Mouse (Mus musculus) T-cell, adult 2 months (primary cell): Measurements from ENCODE around the gene Olfr1255.

Source experiments
- DNase-seq: peaks from one replicate; pipeline ENCODE4 v3.0.0; 2022; ENCODE audit warnings: low spot score

Olfr1255 gene

GRCm38 (mm10) chr2:89811751-89812150 is at the start of gene Olfr1255:
Gene Olfr1255, plus strand, starts transcription at chr2:89812051.
- no peak for DNase-seq

DNA sequence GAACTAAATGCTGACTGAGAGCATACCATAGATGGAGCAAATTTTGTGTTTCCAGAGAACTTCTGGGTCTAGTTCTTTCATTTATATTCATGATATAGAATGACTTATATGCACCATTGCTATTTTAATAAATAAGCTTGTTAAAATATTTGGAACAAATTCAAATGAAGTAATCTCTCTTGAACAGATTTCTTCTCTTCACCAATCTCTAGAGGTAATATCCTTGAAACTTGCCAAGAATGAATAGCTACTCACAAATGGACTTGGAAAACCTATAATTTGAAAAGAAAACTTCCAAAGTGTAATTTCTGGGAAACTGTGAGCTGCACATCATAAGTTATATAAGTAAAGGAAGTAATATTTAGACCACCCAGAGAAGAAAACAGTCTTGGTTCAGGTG is 18.3 kb upstream of the Olfr1255 start, which contains the start of gene Olfr1254:
Gene Olfr1254 (minus strand): TSS at position 101 of the 400 bp plus-strand sequence.
- DNase-seq: no peak

DNA sequence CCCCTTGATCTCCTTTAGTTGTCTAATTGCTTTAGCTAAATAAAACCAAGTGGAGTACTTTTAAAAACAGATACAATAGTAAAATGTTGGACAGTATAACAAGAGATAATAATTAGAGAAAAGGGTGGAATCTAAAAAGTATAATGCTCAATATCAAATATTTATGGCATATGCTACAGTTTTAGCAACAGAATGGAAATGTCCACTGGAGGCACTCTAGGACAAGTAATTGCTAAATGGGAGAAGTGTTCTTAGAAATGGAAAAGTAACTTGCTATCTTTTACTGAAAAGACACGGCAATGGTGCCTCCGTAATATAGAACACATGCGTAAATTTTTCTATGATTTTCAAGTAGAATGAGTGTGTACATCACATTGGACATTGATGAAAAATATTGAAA is 12.3 kb upstream of the Olfr1255 start:
- DNase-seq: no peak

DNA sequence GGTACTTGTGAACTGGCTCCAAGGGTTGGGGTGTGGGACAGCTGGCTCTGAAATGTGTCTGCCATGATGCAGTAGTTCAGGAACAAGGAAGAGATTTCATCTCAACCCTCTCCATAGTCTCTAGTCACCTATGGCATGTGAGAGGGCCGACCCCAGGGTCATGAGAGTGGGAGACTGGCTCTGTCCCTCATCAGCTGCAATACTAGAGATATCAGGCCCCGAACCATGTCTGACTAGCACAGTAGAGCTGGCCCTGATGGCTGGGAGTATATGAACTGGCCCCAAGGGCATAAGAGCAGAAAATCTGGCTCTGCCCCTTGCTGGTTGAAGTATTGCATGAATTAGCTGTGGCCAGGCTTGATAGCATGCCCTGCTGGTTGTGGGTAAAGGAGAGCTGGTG is 1.1 kb upstream of the Olfr1255 start:
- DNase-seq: no peak

GRCm38 (mm10) chr2:89820216-89820615 is 8.4 kb downstream of the Olfr1255 start:
- DNase-seq: no peak

DNA sequence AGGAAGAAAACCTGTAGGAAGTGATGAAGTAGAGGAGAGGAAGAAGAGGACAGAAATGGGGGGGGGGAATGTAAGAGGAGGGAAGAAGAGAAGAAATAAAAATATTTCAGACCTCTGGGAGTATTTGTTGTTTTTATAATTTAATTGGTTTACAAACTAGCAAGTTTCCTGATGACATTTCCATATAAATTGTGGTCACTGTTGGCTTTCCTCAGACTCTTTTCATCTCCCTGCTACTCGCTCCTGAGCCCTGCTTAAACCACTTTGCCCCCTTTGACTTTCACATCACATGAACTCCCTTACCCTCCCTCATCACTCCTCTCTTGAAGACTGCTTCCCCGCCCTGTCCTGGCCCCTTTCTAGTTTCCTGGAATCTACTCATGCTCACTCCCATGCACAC is 29.6 kb downstream of the Olfr1255 start, which contains the start of gene Olfr1256:
Gene Olfr1256 (minus strand): TSS at position 101 of the 400 bp plus-strand sequence.
- DNase-seq: no peak

DNA sequence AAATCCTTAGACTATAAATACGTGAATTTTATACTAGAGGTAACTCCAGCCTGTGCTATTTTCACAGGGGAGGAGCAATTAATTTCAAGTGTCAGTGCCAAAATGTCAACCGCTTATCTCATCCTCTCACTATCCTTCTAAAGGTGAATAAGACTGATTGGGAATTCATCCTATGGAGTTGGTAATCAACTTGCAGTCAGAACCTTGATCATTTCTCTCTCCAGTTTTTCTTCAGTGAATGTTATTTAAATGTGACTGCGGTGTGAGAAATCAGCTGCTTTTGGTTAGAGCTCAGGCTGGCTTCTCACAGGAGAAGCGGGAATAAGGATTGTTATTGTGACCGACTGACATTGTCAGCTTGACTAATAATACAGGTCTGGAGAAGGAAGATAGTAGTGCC is 36.3 kb downstream of the Olfr1255 start, which contains the start of gene Olfr48:
Gene Olfr48 (minus strand): TSS at position 101 of the 400 bp plus-strand sequence.
- DNase-seq: no peak

GRCm38 (mm10) chr2:89849230-89849629 is 37.4 kb downstream of the Olfr1255 start:
- DNase-seq: no peak
